Mouse (Mus musculus) stomach, postnatal 0 days (tissue): Measurements from ENCODE around the gene Ino80b. TPM values are rescaled to one million over a fixed set of nuclear protein-coding genes. Genes with fewer than 3 reads are reported as not detected.

Experiments
- ATAC-seq: fragments of 200-750 bp; cut with Nextera tagmentation; 2 replicates; pipeline ENCODE4 v1.8.0; 2017; ENCODE audit not compliant: low FRiP score, low TSS enrichment
- DNase-seq: peaks from one replicate; pipeline ENCODE4 v3.0.0-alpha.2; 2016; ENCODE audit warnings: low spot score
- H3K27ac ChIP-seq: fragments of 300-500 bp; sonication (generic); replicated peaks from 2 replicates; pipeline ENCODE4 v1.5.1; 2014; ENCODE audit warnings: mild to moderate bottlenecking, control low read depth
- H3K27me3 ChIP-seq: fragments of 300-500 bp; sonication (generic); 2 replicates; pipeline ENCODE4 v1.6.1; 2014; ENCODE audit warnings: low read length; ENCODE audit not compliant: control insufficient read depth, insufficient read depth
- H3K36me3 ChIP-seq: fragments of 300-500 bp; sonication (generic); 2 replicates; pipeline ENCODE4 v1.6.1; 2014; ENCODE audit warnings: low read length, mixed read lengths; ENCODE audit not compliant: control insufficient read depth, insufficient read depth
- H3K4me1 ChIP-seq: fragments of 300-500 bp; sonication (generic); replicated peaks from 2 replicates; pipeline ENCODE4 v1.6.1; 2014; ENCODE audit warnings: antibody characterized with exemption; ENCODE audit not compliant: control insufficient read depth, insufficient read depth
- H3K4me2 ChIP-seq: fragments of 300-500 bp; sonication (generic); replicated peaks from 2 replicates; pipeline ENCODE4 v1.6.1; 2014; ENCODE audit warnings: low read depth, mild to moderate bottlenecking, control low read depth, moderate library complexity
- H3K4me3 ChIP-seq: fragments of 300-500 bp; sonication (generic); 2 replicates; pipeline ENCODE4 v1.5.1; 2014; ENCODE audit warnings: low read depth, low read length, control low read depth
- H3K9ac ChIP-seq: fragments of 300-500 bp; sonication (generic); 2 replicates; pipeline ENCODE4 v1.6.1; 2014; ENCODE audit warnings: mild to moderate bottlenecking, low read length, control low read depth, mixed read lengths
- H3K9me3 ChIP-seq: fragments of 300-500 bp; sonication (generic); 2 replicates; pipeline ENCODE4 v1.6.1; 2016; ENCODE audit warnings: low read length; ENCODE audit not compliant: control insufficient read depth
- CTCF ChIP-seq: IDR thresholded peaks from 2 replicates; pipeline ENCODE4 v1.5.1; 2016; ENCODE audit warnings: antibody characterized with exemption, low read depth, mild to moderate bottlenecking, moderate library complexity
- EP300 ChIP-seq: optimal IDR thresholded peaks from 2 replicates; pipeline ENCODE3; 2016; ENCODE audit warnings: antibody characterized with exemption
- WGBS: fragments of 180-500 bp; shearing (Covaris S2); extraction: QIAGEN DNeasy Blood & Tissue Kit; methylation state at CpG from one replicate; pipeline ENCODE4 v1.1.7; 2014; 5-methylcytosine and 5-hydroxymethylcytosine counted together
- polyA plus RNA-seq: library from polyadenylated mRNA; unstranded; fragments of >200 nt; fragmentation: Nextera tagmentation; extraction: Ambion mirVana; gene quantifications from 2 replicates; pipeline ENCODE4 v1.2.1, GENCODE M21; 2015

Ino80b gene
- polyA plus RNA-seq, 1 experiment from 2014 or later, result 7.7 TPM

GRCm38 (mm10) chr6:83115682-83116372 is 9.4 kb downstream of the Ino80b start:
- H3K4me2 ChIP-seq, result peak overlapping the region; percentile 97
- DNase-seq (no peak), ATAC-seq (no peak; the same call in none of the 2 replicates)
- no peaks in the 10 kb centered on the region for H3K27me3 ChIP-seq
- H3K9ac ChIP-seq, result peak overlapping the region; percentile 84
- WGBS, result 1% methylated on average over 27 of the region's 48 CpGs
- H3K4me3 ChIP-seq, result peak overlapping the region; percentile 66
- peaks cover 5% of the 10 kb centered on the region for H3K36me3 ChIP-seq
- H3K27ac ChIP-seq, result peak overlapping the region; percentile 92
- H3K9me3 ChIP-seq, result no peaks in the 10 kb centered on the region
- TF ChIP-seq EP300, result no peak
- no peak for TF ChIP-seq CTCF
- H3K4me1 ChIP-seq, result no peaks in the 10 kb centered on the region

- H3K27ac ChIP-seq, result peak within 1 kb of the TSS; percentile 92
- peak; percentile 97 for DNase-seq
- WGBS, result under 1% methylated on average over 52 of the region's 58 CpGs
- H3K4me3 ChIP-seq, result peak within 1 kb of the TSS; percentile 66
- H3K9ac ChIP-seq, result peak within 1 kb of the TSS; percentile 84
- peak; percentile 92 for ATAC-seq
- no peaks in the 10 kb centered on the region for H3K9me3 ChIP-seq
- H3K27me3 ChIP-seq, result no peaks in the 10 kb centered on the region
- no peaks in the 10 kb centered on the region for H3K4me1 ChIP-seq
- peak; percentile 71 for TF ChIP-seq CTCF
- TF ChIP-seq EP300, result no peak
- peak within 1 kb of the TSS; percentile 97 for H3K4me2 ChIP-seq
- H3K36me3 ChIP-seq, result peaks cover 5% of the 10 kb centered on the region
These were observed 10.1 kb downstream of the Ino80b start, which contains the start of gene Mogs for GRCm38 (mm10) chr6:83115011-83115671. Mogs (plus strand) TSS chr6:83115496.

GRCm38 (mm10) chr6:83111510-83112136 is 13.6 kb downstream of the Ino80b start:
- H3K36me3 ChIP-seq, result no peaks in the 10 kb centered on the region
- no peak overlapping the region for H3K27ac ChIP-seq
- H3K4me3 ChIP-seq, result no peak overlapping the region
- TF ChIP-seq CTCF, result no peak
- TF ChIP-seq EP300, result no peak
- H3K27me3 ChIP-seq, result no peaks in the 10 kb centered on the region
- no peak overlapping the region for H3K9ac ChIP-seq
- no peak overlapping the region for H3K4me2 ChIP-seq
- DNase-seq (no peak), ATAC-seq (no peak)
- H3K9me3 ChIP-seq, result no peaks in the 10 kb centered on the region
- 77% methylated on average over 4 of the region's 4 CpGs for WGBS
- no peaks in the 10 kb centered on the region for H3K4me1 ChIP-seq

GRCm38 (mm10) chr6:83108762-83109668 is 16.2 kb downstream of the Ino80b start, which contains the start of gene Mrpl53:
Mrpl53 (plus strand) TSS chr6:83109040.
- Histone ChIP-seq H3K9ac (peak within 1 kb of the TSS; percentile 90), H3K36me3 (no peaks in the 10 kb centered on the region), H3K9me3 (no peaks in the 10 kb centered on the region), H3K27ac (peak within 1 kb of the TSS; percentile 88), H3K4me2 (peak within 1 kb of the TSS; percentile 78), H3K4me1 (no peaks in the 10 kb centered on the region), H3K4me3 (peak within 1 kb of the TSS; percentile 93), H3K27me3 (no peaks in the 10 kb centered on the region)
- DNase-seq, result peak; percentile 81
- ATAC-seq, result peak; percentile 90
- WGBS, result under 1% methylated on average over 76 of the region's 76 CpGs
- TF ChIP-seq EP300, result no peak
- TF ChIP-seq CTCF, result peak; percentile 11; the same call in 1 of the 2 replicates
